Mouse (Mus musculus) midbrain, embryonic 12.5 days (tissue): ENCODE results near the gene Nt5c3b. TPM values are rescaled to one million over a fixed set of nuclear protein-coding genes. Genes with fewer than 3 reads are reported as not detected.

ENCODE experiments used
- ATAC-seq: fragments of 200-750 bp; cut with Nextera tagmentation; 2 replicates; pipeline ENCODE4 v1.8.0; 2017; ENCODE audit warnings: low read depth, moderate TSS enrichment, moderate library complexity; ENCODE audit not compliant: low FRiP score
- H3K27ac ChIP-seq: fragments of 300-500 bp; sonication (generic); replicated peaks from 2 replicates; pipeline ENCODE4 v1.5.1; 2016; ENCODE audit warnings: mild to moderate bottlenecking
- H3K27me3 ChIP-seq: fragments of 300-500 bp; sonication (generic); 2 replicates; pipeline ENCODE4 v1.6.1; 2016; ENCODE audit warnings: mild to moderate bottlenecking
- H3K36me3 ChIP-seq: fragments of 300-500 bp; sonication (generic); 2 replicates; pipeline ENCODE4 v1.6.1; 2016
- H3K4me1 ChIP-seq: fragments of 300-500 bp; sonication (generic); 2 replicates; pipeline ENCODE4 v1.6.1; 2016
- H3K4me2 ChIP-seq: fragments of 300-500 bp; sonication (generic); replicated peaks from 2 replicates; pipeline ENCODE4 v1.6.1; 2016; ENCODE audit warnings: mild to moderate bottlenecking, moderate library complexity
- H3K4me3 ChIP-seq: fragments of 300-500 bp; sonication (generic); 2 replicates; pipeline ENCODE4 v1.5.1; 2016; ENCODE audit warnings: mild to moderate bottlenecking
- H3K9ac ChIP-seq: fragments of 300-500 bp; sonication (generic); replicated peaks from 2 replicates; pipeline ENCODE4 v1.6.1; 2016; ENCODE audit warnings: mild to moderate bottlenecking, moderate library complexity
- H3K9me3 ChIP-seq: fragments of 300-500 bp; sonication (generic); 2 replicates; pipeline ENCODE4 v1.6.1; 2016; ENCODE audit warnings: mild to moderate bottlenecking
- WGBS: fragments of 180-500 bp; shearing (Covaris S2); methylation state at CpG from one replicate; pipeline ENCODE4 v1.1.7; 2016; 5-methylcytosine and 5-hydroxymethylcytosine counted together
- polyA plus RNA-seq: library from polyadenylated mRNA; unstranded; fragments of >200 nt; fragmentation: Nextera tagmentation; extraction: Ambion mirVana; gene quantifications from 2 replicates; pipeline ENCODE4 v1.2.1, GENCODE M21; 2016

Gene Nt5c3b
- polyA plus RNA-seq, 1 experiment from 2014 or later: 100.0 TPM

DNA sequence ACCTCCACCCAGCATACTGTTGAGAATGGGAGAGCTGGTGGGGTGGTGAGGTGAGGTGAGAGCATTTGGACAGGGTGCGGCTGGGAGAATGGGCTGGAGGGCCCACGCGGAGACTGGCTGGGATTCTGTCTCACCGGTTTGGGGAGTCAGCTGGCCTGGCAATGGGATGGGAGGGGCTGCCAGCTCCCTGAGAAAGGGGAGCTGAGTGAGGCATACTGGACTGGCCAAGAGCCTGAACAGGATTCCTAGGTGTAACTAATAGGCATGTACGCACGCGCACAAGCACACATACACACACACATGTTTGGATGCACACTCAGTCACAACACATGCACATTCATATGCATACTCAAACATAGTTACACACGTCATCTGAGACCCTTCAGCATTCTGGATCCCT lies 35.3 kb downstream of the Nt5c3b start:
- no peak overlapping the region for H3K4me2 ChIP-seq
- WGBS: 86% methylated on average over 8 of the region's 8 CpGs
- peaks cover 3% of the 10 kb centered on the region; the same call in 1 of the 2 replicates for H3K4me1 ChIP-seq
- H3K4me3 ChIP-seq: no peak overlapping the region
- H3K27me3 ChIP-seq: no peaks in the 10 kb centered on the region
- peaks cover 3% of the 10 kb centered on the region; the same call in 1 of the 2 replicates for H3K36me3 ChIP-seq
- no peak overlapping the region for H3K27ac ChIP-seq
- no peak overlapping the region for H3K9ac ChIP-seq
- ATAC-seq: no peak
- no peaks in the 10 kb centered on the region for H3K9me3 ChIP-seq

DNA sequence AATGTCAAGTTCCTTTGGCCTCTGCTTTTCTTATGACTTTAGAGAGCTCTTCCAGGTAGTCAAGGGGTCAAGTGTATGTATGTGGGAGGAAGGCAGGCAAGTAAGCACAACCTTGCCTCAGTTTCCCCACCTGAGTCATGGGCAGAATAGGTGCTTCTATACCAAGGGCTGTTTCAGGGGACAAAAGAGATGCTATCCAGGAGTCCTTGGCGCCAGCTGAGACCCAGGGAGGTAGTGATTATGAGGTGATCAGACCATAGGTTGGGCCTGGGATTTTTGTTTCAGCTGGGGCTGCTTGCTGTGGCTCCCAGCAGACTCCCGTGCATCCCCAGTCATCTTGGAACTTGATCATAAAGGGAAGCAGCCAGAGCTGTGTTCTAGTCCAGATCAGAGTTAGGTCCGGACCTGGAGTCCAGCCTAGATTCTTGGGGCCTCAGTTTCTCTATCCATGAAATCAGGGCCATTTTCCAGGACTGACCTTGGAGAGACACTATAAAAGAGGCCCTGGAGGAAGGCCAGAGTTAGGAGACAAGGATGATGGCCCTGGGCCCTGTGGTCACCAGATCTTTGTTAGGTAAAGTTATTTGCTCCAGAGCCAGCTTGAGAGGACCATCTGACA lies 37.0 kb downstream of the Nt5c3b start:
- no peak overlapping the region for H3K4me3 ChIP-seq
- WGBS: 81% methylated on average over 3 of the region's 3 CpGs
- ATAC-seq: no peak
- H3K27ac ChIP-seq: no peak overlapping the region
- H3K36me3 ChIP-seq: no peaks in the 10 kb centered on the region
- H3K27me3 ChIP-seq: 0 out of 2 replicates have a peak, but pooled peaks cover 5% of the 10 kb centered on the region
- no peak overlapping the region for H3K4me2 ChIP-seq
- H3K9me3 ChIP-seq: no peaks in the 10 kb centered on the region
- no peak overlapping the region for H3K9ac ChIP-seq
- peaks cover 3% of the 10 kb centered on the region; the same call in 1 of the 2 replicates for H3K4me1 ChIP-seq

DNA sequence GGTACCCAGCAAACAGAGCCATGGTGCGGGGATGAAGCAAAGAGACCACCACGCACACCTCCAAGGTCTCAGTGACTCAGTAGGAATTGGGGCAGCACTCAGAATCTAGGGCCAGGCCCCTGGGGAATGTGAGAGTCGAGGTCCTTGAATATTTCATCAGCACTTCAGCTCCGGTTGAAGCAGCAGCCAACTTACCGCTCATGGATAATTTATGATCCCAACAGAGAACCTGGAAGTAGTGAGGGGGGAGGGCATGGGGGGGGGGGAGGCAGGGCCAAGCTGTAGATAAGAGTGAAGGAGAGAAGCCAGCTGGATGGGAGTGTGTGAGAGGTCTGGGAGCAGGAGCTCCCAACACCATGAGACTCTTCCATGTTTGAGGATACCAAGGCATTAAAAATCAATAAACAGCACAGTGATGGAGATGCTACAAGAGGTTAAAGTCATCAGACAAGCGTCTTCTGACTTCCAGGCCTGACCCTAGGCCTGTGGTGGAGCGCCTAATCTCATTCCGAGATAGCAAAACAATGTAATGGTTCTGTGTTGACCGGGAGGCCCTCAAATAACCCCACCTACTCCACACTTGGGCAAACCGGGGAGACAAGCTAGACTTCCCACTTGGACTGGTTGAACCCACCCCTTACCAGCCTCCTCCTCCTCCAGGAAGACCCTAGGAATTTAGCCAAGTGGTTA lies 38.0 kb downstream of the Nt5c3b start:
- H3K36me3 ChIP-seq: no peaks in the 10 kb centered on the region
- peaks cover 3% of the 10 kb centered on the region; the same call in 1 of the 2 replicates for H3K4me1 ChIP-seq
- H3K4me2 ChIP-seq: no peak overlapping the region
- H3K27me3 ChIP-seq: 0 out of 2 replicates have a peak, but pooled peaks cover 5% of the 10 kb centered on the region
- no peak overlapping the region for H3K27ac ChIP-seq
- H3K9ac ChIP-seq: no peak overlapping the region
- 65% methylated on average over 10 of the region's 10 CpGs for WGBS
- ATAC-seq: no peak
- H3K4me3 ChIP-seq: no peak overlapping the region
- no peaks in the 10 kb centered on the region for H3K9me3 ChIP-seq

DNA sequence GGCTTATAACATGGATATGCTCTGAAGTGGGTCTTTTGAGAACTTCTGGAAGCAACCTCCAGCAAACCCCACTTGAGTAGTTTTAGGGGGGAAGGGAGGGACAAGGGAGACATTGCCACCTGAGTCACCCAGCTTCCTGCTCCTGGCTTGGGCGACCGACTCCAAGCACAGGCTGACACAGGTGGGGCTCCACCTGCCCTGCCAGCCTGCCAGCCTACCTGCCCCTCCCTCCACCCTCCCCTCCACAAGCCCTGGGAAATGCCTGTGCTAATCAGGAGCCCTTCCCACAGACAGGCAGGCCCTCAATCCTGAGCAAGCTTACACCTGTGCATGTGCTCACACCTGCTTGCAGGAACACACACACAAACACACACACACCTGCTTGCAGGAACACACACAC lies 38.9 kb downstream of the Nt5c3b start:
- Histone ChIP-seq H3K9me3 (no peaks in the 10 kb centered on the region), H3K4me1 (peaks cover 3% of the 10 kb centered on the region; the same call in 1 of the 2 replicates), H3K27ac (no peak overlapping the region), H3K36me3 (no peaks in the 10 kb centered on the region), H3K4me3 (no peak overlapping the region), H3K4me2 (no peak overlapping the region), H3K27me3 (0 out of 2 replicates have a peak, but pooled peaks cover 5% of the 10 kb centered on the region), H3K9ac (no peak overlapping the region)
- WGBS: 82% methylated on average over 2 of the region's 2 CpGs
- no peak for ATAC-seq

DNA sequence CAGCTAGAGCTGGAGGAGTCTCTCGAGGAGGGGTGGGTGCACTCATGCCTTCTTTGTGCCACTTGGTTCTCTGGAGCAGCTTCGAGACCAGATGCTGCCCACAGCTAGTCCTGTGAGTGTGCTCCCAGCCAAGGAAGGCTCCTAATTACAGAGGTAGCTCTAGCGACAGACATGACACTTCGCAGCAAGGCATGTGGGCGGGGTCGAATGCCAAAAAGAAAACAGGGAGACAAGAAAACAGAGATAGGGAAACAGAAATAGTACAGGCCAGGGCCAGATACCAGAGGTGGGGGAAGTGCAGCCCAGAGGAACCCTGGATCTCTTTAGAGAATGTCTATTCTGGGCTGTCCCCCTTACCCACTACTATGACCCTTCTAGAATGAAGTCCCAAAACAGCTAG lies 39.4 kb downstream of the Nt5c3b start:
- no peak overlapping the region for H3K4me2 ChIP-seq
- H3K27me3 ChIP-seq: peaks cover 7% of the 10 kb centered on the region
- no peak for ATAC-seq
- 54% methylated on average over 6 of the region's 6 CpGs for WGBS
- H3K27ac ChIP-seq: no peak overlapping the region
- peaks cover 5% of the 10 kb centered on the region for H3K4me1 ChIP-seq
- H3K9me3 ChIP-seq: no peaks in the 10 kb centered on the region
- H3K9ac ChIP-seq: no peak overlapping the region
- no peak overlapping the region for H3K4me3 ChIP-seq
- H3K36me3 ChIP-seq: no peaks in the 10 kb centered on the region

DNA sequence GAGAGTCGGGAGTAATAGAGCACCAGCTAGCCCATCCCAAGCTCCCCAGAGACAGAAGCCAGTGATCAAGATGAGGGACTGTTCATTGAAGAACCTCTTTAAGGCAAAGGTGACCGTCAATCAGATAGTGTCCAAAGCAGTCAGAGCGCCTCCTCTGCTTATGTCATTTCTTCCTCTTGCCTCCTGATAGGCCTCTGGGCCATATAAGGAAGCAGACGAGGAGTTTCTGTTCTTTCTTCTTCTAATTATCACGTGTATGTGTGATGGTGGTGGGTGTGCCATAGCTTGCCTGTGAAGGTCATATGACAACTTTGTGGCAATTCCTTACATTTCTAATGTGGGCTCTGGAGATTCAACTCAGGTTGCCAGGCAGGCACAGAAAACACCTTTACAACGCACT lies 40.8 kb downstream of the Nt5c3b start:
- no peak overlapping the region for H3K27ac ChIP-seq
- no peaks in the 10 kb centered on the region for H3K9me3 ChIP-seq

DNA sequence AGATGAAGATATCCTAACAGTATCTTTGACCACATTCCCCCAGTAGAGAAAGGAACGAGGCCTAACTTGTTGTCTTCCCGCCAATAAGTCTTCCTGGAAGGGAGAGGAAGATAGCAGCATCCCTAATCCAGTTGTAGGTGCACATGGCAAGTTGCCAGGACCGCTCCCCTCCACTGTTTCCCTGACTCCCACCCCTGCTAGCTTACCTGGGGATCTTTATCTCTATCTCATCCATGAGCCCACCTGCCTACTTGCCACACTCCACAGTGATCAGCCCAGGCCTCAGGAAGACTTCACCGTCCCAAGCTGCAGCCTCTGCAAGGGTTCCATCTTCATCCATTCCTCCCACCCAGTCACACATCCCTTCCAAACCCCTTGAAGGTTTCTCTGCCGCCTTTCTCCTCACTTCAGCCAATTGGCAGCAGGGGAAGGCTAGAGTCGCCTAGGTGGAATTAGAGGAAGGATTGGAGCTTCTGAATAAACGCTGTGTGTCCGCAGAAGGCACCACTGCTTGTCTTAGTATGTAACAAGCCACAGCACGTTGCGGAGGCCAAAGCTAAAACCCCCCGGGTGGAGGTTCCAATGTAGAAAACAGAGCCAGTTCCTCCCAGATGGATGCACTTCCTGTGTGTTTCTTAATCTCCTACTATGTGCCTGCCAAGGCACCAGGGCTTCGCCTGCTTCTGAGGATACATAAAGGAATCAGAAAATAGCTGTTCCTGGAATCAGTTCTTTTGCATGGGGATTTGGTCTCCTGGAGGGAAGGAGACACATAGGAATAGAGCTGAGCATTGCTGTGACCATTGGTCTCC lies 41.7 kb downstream of the Nt5c3b start:
- H3K36me3 ChIP-seq: no peaks in the 10 kb centered on the region
- no peak overlapping the region for H3K4me2 ChIP-seq
- H3K9me3 ChIP-seq: no peaks in the 10 kb centered on the region
- H3K4me1 ChIP-seq: peaks cover 28% of the 10 kb centered on the region
- no peak overlapping the region for H3K9ac ChIP-seq
- H3K4me3 ChIP-seq: no peak overlapping the region
- no peak for ATAC-seq
- H3K27me3 ChIP-seq: peaks cover 30% of the 10 kb centered on the region
- 77% methylated on average over 12 of the region's 12 CpGs for WGBS
- H3K27ac ChIP-seq: no peak overlapping the region

More for the DNA sequence above, 40.8 kb downstream of the Nt5c3b start:
- Histone ChIP-seq H3K9ac (no peak overlapping the region), H3K4me3 (no peak overlapping the region), H3K4me2 (no peak overlapping the region), H3K27me3 (peaks cover 21% of the 10 kb centered on the region), H3K36me3 (no peaks in the 10 kb centered on the region), H3K4me1 (peaks cover 19% of the 10 kb centered on the region)
- whole genome bisulfite sequencing: 78% methylated on average over 6 of the region's 6 CpGs
- ATAC-seq: no peak

DNA sequence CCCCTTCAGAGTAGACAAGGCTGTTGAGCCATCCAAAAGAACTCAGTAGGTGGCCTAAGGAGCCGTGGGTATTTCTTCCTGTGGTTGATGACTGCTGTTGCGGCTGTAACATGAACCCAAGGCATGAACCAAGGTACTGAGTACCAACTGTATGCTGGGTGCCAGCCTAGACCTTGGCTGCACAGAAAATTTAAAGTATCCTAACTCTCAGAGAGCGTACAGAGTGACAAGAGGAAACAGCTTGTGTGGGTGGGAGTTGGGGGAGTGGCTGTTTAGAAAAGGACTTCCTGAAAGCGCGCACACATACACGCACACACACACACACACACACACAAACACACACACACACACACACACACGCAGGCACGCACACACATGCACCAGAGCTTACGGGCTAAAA lies 42.3 kb downstream of the Nt5c3b start:
- ATAC-seq: no peak
- peaks cover 36% of the 10 kb centered on the region for H3K27me3 ChIP-seq
- 88% methylated on average over 9 of the region's 9 CpGs for WGBS
- H3K36me3 ChIP-seq: no peaks in the 10 kb centered on the region
- no peak overlapping the region for H3K4me3 ChIP-seq
- H3K27ac ChIP-seq: no peak overlapping the region
- H3K4me2 ChIP-seq: no peak overlapping the region
- H3K9ac ChIP-seq: no peak overlapping the region
- H3K4me1 ChIP-seq: peaks cover 28% of the 10 kb centered on the region
- H3K9me3 ChIP-seq: no peaks in the 10 kb centered on the region

DNA sequence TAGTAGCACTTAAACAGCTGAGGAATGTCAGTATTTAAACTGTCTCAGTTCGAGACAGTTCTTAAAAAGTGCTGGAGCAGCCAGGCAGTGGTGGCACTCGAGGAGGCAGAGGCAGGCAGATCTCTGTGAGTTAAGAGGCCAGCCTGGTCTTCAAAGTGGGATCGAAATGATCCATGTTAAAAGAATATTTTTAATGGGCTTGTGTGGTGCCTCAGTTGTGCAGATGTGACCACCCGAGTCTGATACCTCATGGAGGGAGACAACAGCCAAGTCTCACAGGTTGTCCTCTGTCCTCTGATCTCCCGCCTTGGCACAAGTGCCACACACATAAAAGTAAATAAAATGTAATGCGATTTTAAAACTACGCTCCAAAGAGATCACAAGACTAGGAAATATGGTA lies 43.1 kb downstream of the Nt5c3b start:
- H3K4me3 ChIP-seq: no peak overlapping the region
- H3K4me2 ChIP-seq: no peak overlapping the region
- no peak overlapping the region for H3K27ac ChIP-seq
- 94% methylated on average over 7 of the region's 7 CpGs for WGBS
- H3K27me3 ChIP-seq: peaks cover 41% of the 10 kb centered on the region
- no peaks in the 10 kb centered on the region for H3K36me3 ChIP-seq
- H3K4me1 ChIP-seq: peaks cover 28% of the 10 kb centered on the region
- ATAC-seq: no peak
- H3K9me3 ChIP-seq: no peaks in the 10 kb centered on the region
- no peak overlapping the region for H3K9ac ChIP-seq

DNA sequence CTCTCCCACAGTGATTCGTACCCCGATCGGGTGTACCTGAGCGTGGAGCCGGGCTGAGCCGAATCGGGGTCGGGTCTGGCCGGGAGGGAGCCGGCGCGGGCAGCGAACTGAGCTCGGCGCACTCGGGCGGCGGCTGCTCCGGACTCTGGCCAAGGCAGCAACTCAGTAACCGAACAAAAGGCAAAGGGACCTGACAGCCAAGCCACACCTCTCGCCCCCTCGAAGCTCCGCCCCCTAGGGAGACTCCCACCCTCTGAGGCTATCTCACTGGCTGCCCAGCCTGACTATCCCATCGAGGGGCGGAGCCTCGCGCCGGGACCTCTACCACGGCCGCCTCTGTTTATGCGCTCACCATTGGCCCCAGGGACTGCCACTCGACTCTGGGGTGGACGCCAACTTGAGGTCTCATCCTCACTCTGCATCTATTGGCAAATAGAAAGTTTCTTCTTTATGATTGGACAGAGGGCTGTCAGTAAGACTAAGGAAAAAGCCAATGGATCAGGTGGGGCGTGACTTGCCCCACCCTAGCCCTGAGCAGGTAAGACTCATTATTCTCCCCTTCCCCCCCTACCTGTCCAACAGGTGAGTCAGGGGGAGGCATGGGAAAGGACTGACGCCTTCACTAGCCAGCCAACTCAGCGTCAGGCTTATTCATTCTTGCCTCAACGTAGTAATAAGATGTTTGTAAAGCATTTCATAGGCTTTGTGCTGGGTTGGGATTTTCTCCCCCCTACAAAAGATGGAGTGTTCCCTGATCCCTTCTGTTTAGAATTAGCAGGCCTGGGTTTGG lies 43.8 kb downstream of the Nt5c3b start, which contains the start of gene Jup:
Jup (minus strand) TSS at position 164 of the 790 bp plus-strand sequence.
- Histone ChIP-seq H3K9ac (peak within 1 kb of the TSS; percentile 78), H3K36me3 (no peaks in the 10 kb centered on the region), H3K4me2 (peak within 1 kb of the TSS; percentile 59), H3K27me3 (peaks cover 41% of the 10 kb centered on the region), H3K27ac (peak within 1 kb of the TSS; percentile 56; the same call in 1 of the 2 replicates), H3K9me3 (no peaks in the 10 kb centered on the region), H3K4me3 (peak within 1 kb of the TSS; percentile 64), H3K4me1 (peaks cover 25% of the 10 kb centered on the region)
- 2% methylated on average over 36 of the region's 37 CpGs for WGBS
- peak; percentile 98 for ATAC-seq

DNA sequence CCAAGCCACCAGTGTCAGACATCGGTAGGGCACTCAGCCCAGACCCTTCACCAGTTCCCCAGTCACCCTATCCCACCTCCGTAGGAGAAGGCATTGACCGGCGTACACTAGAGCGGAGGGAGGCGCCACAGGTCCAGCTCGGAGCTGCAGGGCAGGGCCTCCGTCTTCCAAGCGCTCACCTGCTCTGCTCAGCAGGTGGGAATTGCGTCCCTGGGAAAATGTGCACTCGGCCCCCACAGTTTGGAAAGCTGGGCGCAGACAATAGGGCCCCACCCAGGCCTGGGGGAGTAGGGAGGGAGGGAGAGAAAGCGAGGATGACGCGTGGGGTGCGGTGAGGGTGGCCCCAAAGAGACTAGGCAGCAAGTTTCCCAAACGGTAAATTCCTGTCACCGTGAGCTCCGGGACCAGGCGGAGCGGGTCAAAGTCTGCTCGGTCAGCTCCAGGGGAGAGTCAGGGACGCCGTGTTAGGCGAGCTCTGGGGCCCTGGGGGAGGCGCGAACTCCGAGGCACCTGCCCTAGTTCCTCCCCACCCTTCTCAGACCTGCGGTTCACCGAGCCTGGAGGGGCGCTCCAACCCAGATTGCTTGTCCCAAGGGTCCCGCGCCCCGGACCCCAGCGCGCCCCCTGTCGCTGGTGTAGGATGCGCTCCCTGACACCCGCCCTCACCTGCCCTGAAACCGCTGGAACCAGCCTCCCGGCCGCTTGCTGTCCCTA lies 44.6 kb downstream of the Nt5c3b start:
- no peaks in the 10 kb centered on the region for H3K36me3 ChIP-seq
- H3K27ac ChIP-seq: peak overlapping the region; percentile 56; the same call in 1 of the 2 replicates
- H3K9me3 ChIP-seq: no peaks in the 10 kb centered on the region
- H3K4me3 ChIP-seq: peak overlapping the region; percentile 64
- H3K27me3 ChIP-seq: peaks cover 41% of the 10 kb centered on the region
- H3K4me1 ChIP-seq: peaks cover 25% of the 10 kb centered on the region
- H3K9ac ChIP-seq: peak overlapping the region; percentile 78
- peak overlapping the region; percentile 59 for H3K4me2 ChIP-seq
- ATAC-seq: peak; percentile 45
- WGBS: 2% methylated on average over 36 of the region's 42 CpGs
